In genomic region chr7:66339625-66340024, GRCm38 (mm10) we compare ENCODE assay signal across 13 mouse cellular contexts. TPM values are rescaled to one million over a fixed set of nuclear protein-coding genes. Genes with fewer than 3 reads are reported as not detected.
A peak's percentile ranks its signal among the peaks of the same experiment; 100 is the strongest.
DNase-seq lines count a peak whose midpoint lies in the region; ATAC-seq and TF ChIP-seq lines count a peak whose summit lies in the region.
"Had no signal": no experiment of that assay in that cellular context is flagged by ENCODE, and none has a peak within 500 bp of the region (broad histone marks: within the 10 kb centered on the region; RNA-seq: fewer than 3 reads in every experiment).

No protein-coding gene starts in this region.

- H3K27ac ChIP-seq in kidney, embryonic 14.5 days (ENCODE audit: low read depth, low read length): 0 out of 2 replicates have a peak overlapping the region, but pooled peaks have one; percentile 1
- peak overlapping the region; percentile 91 for H3K27ac ChIP-seq in embryonic fibroblast, embryonic 13.5 days (ENCODE audit: insufficient read depth, low read length)
- H3K27ac ChIP-seq in lung, embryonic 14.5 days (ENCODE audit: low read depth): peak overlapping the region; percentile 44
- no peak overlapping the region for H3K27ac ChIP-seq in midbrain, embryonic 10.5 days (replicated peaks)
- H3K27ac ChIP-seq: hindbrain, embryonic 15.5 days; liver, embryonic 13.5 days had no signal

- H3K9me3 ChIP-seq in kidney, embryonic 14.5 days (ENCODE audit: control insufficient read depth, low read length): no peaks in the 10 kb centered on the region
- H3K9me3 ChIP-seq in lung, embryonic 14.5 days (ENCODE audit: low read depth, low read length): no peaks in the 10 kb centered on the region
- H3K9me3 ChIP-seq in midbrain, embryonic 10.5 days (replicated peaks): no peaks in the 10 kb centered on the region
- H3K9me3 ChIP-seq: hindbrain, embryonic 15.5 days; liver, embryonic 13.5 days had no signal

- no peak overlapping the region for H3K4me2 ChIP-seq in kidney, embryonic 14.5 days (replicated peaks; ENCODE audit: low read depth, low read length)
- no peak overlapping the region for H3K4me2 ChIP-seq in lung, embryonic 14.5 days
- H3K4me2 ChIP-seq: hindbrain, embryonic 15.5 days; liver, embryonic 13.5 days had no signal

- DNase-seq in kidney, adult 11 months: no peak
- peak; percentile 78 for DNase-seq in 416B (ENCODE audit: low read depth)
- DNase-seq in lung, embryonic 14.5 days: peak; percentile 41
- no peak for DNase-seq in right cerebral cortex, adult 2 months (ENCODE audit: low spot score in 2 of 2)
- no peak for DNase-seq in cerebellum, postnatal 14 days
- no peak for DNase-seq in midbrain, embryonic 10.5 days (ENCODE audit: low spot score)
- DNase-seq: cerebellum, adult 2 months; liver, embryonic 13.5 days; thymus, adult 2 months had no signal

- H3K9ac ChIP-seq in kidney, embryonic 14.5 days (ENCODE audit: low read depth, low read length): no peak overlapping the region
- no peak overlapping the region for H3K9ac ChIP-seq in lung, embryonic 14.5 days
- H3K9ac ChIP-seq: hindbrain, embryonic 15.5 days; liver, embryonic 13.5 days had no signal

- 23% methylated on average over 5 of the region's 5 CpGs for WGBS in kidney, embryonic 14.5 days
- 6% methylated on average over 5 of the region's 5 CpGs for WGBS in lung, embryonic 14.5 days
- 57% methylated on average over 5 of the region's 5 CpGs for WGBS in midbrain, embryonic 10.5 days

- H3K27me3 ChIP-seq in kidney, embryonic 14.5 days (ENCODE audit: control insufficient read depth, insufficient read depth, low read length): no peaks in the 10 kb centered on the region
- H3K27me3 ChIP-seq in lung, embryonic 14.5 days (ENCODE audit: insufficient read depth, low read length): no peaks in the 10 kb centered on the region
- H3K27me3 ChIP-seq in midbrain, embryonic 10.5 days (ENCODE audit: low read depth, poor library complexity, severe bottlenecking): no peaks in the 10 kb centered on the region
- H3K27me3 ChIP-seq: hindbrain, embryonic 15.5 days; liver, embryonic 13.5 days had no signal

- H3K4me3 ChIP-seq in kidney, embryonic 14.5 days (ENCODE audit: low read length): no peak overlapping the region
- no peak overlapping the region for H3K4me3 ChIP-seq in embryonic fibroblast, embryonic 13.5 days (ENCODE audit: insufficient read depth, low read length)
- no peak overlapping the region for H3K4me3 ChIP-seq in lung, embryonic 14.5 days (ENCODE audit: low read depth, low read length)
- no peak overlapping the region for H3K4me3 ChIP-seq in midbrain, embryonic 10.5 days
- H3K4me3 ChIP-seq: hindbrain, embryonic 15.5 days; liver, embryonic 13.5 days had no signal

- TF ChIP-seq CTCF in embryonic fibroblast, embryonic 13.5 days (IDR thresholded peaks at IDR 0.05; ENCODE audit: borderline replicate concordance, insufficient read depth, low read length): no peak
- TF ChIP-seq CTCF in lung, embryonic 14.5 days (IDR thresholded peaks at IDR 0.05; ENCODE audit: low read depth): no peak

- no peaks in the 10 kb centered on the region for H3K36me3 ChIP-seq in kidney, embryonic 14.5 days (ENCODE audit: control insufficient read depth, insufficient read depth, low read length)
- H3K36me3 ChIP-seq in lung, embryonic 14.5 days (ENCODE audit: insufficient read depth): 0 out of 2 replicates have a peak, but pooled peaks cover 7% of the 10 kb centered on the region
- no peaks in the 10 kb centered on the region for H3K36me3 ChIP-seq in midbrain, embryonic 10.5 days
- H3K36me3 ChIP-seq: hindbrain, embryonic 15.5 days; liver, embryonic 13.5 days had no signal

- no peak for ATAC-seq in kidney, embryonic 14.5 days (ENCODE audit: low FRiP score, low TSS enrichment)
- peak; percentile 61; the same call in 1 of the 2 replicates for ATAC-seq in lung, embryonic 14.5 days (ENCODE audit: insufficient read depth)
- ATAC-seq: forebrain, embryonic 14.5 days had no signal

- TF ChIP-seq POLR2A in embryonic fibroblast, embryonic 13.5 days (IDR thresholded peaks at IDR 0.05; ENCODE audit: low read depth, low read length): no peak

- peaks cover 8% of the 10 kb centered on the region; the same call in 1 of the 2 replicates for H3K4me1 ChIP-seq in kidney, embryonic 14.5 days (ENCODE audit: control insufficient read depth, insufficient read depth, low read length)
- peaks cover 30% of the 10 kb centered on the region for H3K4me1 ChIP-seq in embryonic fibroblast, embryonic 13.5 days (ENCODE audit: control insufficient read depth, insufficient read depth, low read length)
- H3K4me1 ChIP-seq in lung, embryonic 14.5 days (ENCODE audit: insufficient read depth): peaks cover 10% of the 10 kb centered on the region
- no peaks in the 10 kb centered on the region for H3K4me1 ChIP-seq in midbrain, embryonic 10.5 days
- H3K4me1 ChIP-seq: hindbrain, embryonic 15.5 days; liver, embryonic 13.5 days had no signal

RNA-seq across cellular contexts. Expression of gene Gm10974, which starts 26.1 kb away (rescaled TPM):
- polyA plus RNA-seq in kidney, embryonic 14.5 days (2014; fragmentation: Nextera tagmentation; extraction: Ambion mirVana): not detected in 2 replicates
- polyA plus RNA-seq in embryonic fibroblast, embryonic 13.5 days (2011; ENCODE audit: insufficient read length, low read depth, missing spikeins): not detected in 2 replicates
- not detected in 2 replicates for polyA plus RNA-seq in lung, embryonic 14.5 days (2014; fragmentation: Nextera tagmentation; extraction: Ambion mirVana)
- polyA plus RNA-seq in midbrain, embryonic 10.5 days (2016; fragmentation: Nextera tagmentation; extraction: Ambion mirVana): not detected in 2 replicates
- polyA plus RNA-seq: cerebellum, adult 2 months; forebrain, embryonic 14.5 days; hindbrain, embryonic 15.5 days; liver, embryonic 13.5 days; thymus, adult 2 months had no signal

RNA-seq across cellular contexts. Expression of gene Lrrk1, which starts 48.5 kb away (rescaled TPM):
- polyA plus RNA-seq in kidney, embryonic 14.5 days (2014; fragmentation: Nextera tagmentation; extraction: Ambion mirVana): 9.3 and 12.4 TPM in 2 replicates
- polyA plus RNA-seq in embryonic fibroblast, embryonic 13.5 days (2011; ENCODE audit: insufficient read length, low read depth, missing spikeins): 31.0 and 39.9 TPM in 2 replicates
- 23.3 and 25.8 TPM in 2 replicates for polyA plus RNA-seq in lung, embryonic 14.5 days (2014; fragmentation: Nextera tagmentation; extraction: Ambion mirVana)
- 4.6 and 6.0 TPM in 2 replicates for polyA plus RNA-seq in midbrain, embryonic 10.5 days (2016; fragmentation: Nextera tagmentation; extraction: Ambion mirVana)

Comparison
In these comparisons a context has a peak if more than half of its experiments do, and no peak if none do; other contexts are left out.
1. DNase-seq: peak in 416B (single experiment) and lung, embryonic 14.5 days (single experiment); none in kidney, adult 11 months (single experiment), right cerebral cortex, adult 2 months (0 of 2), cerebellum, postnatal 14 days (0 of 2) and midbrain, embryonic 10.5 days (single experiment).